Mouse (Mus musculus) right cerebral cortex, postnatal 10 days (tissue): ENCODE measurements at regions not wholly inside any gene's neighbourhood (a gene's known extent, or its start where the extent isn't known, plus 50 kb on each side); places are given as distances from the start of the nearest gene placed in this dataset.

ENCODE experiments used
- DNase-seq, 2 experiments: peaks; one replicate each; pipeline ENCODE4 v3.0.0; 2021; ENCODE audit warnings: low spot score in 2 of 2

- DNase-seq = no peak
Measured at GRCm38 (mm10) chr4:28646154-28646553, 166.8 kb upstream of the Epha7 start.

- no peak for DNase-seq
Measured at GRCm38 (mm10) chr4:28659478-28659877, 153.5 kb upstream of the Epha7 start.

- DNase-seq = no peak
Measured at GRCm38 (mm10) chr4:28698171-28698570, 114.8 kb upstream of the Epha7 start.

GRCm38 (mm10) chr4:28700481-28700880, 112.5 kb upstream of the Epha7 start:
- peak; percentile 28 to 33 for DNase-seq

GRCm38 (mm10) chr4:28703356-28703755, 109.6 kb upstream of the Epha7 start:
- no peak for DNase-seq
